Mouse (Mus musculus): ENCODE results near the gene Slc6a21. TPM values are rescaled to one million over a fixed set of nuclear protein-coding genes. Genes with fewer than 3 reads are reported as not detected.

The Slc6a21 gene
- polyA plus RNA-seq, 1 experiment from 2014 or later: not detected

GRCm38 (mm10) chr7:45302626-45303025, 25.3 kb downstream of the Slc6a21 start:
- H3K36me3 ChIP-seq: peaks cover 23% of the 10 kb centered on the region
- H3K9ac ChIP-seq: no peak overlapping the region
- H3K9me3 ChIP-seq: no peaks in the 10 kb centered on the region
- H3K27me3 ChIP-seq: no peaks in the 10 kb centered on the region
- no peak overlapping the region for H3K4me3 ChIP-seq
- no peak overlapping the region for H3K4me2 ChIP-seq
- no peak for ATAC-seq (ENCODE audit: insufficient number of reproducible peaks, insufficient read depth, low FRiP score, low TSS enrichment, low read depth)
- H3K27ac ChIP-seq: no peak overlapping the region
- 58% methylated on average over 8 of the region's 8 CpGs for WGBS
- peaks cover 23% of the 10 kb centered on the region for H3K4me1 ChIP-seq

- WGBS: 21% methylated on average over 11 of the region's 13 CpGs
- Histone ChIP-seq H3K36me3 (peaks cover 35% of the 10 kb centered on the region), H3K4me2 (peak overlapping the region; percentile 27; the same call in 1 of the 2 replicates), H3K4me1 (peaks cover 23% of the 10 kb centered on the region), H3K27ac (no peak overlapping the region), H3K9ac (no peak overlapping the region; the same call in 1 of the 2 replicates), H3K4me3 (no peak overlapping the region), H3K9me3 (no peaks in the 10 kb centered on the region), H3K27me3 (no peaks in the 10 kb centered on the region)
- ATAC-seq (ENCODE audit: insufficient number of reproducible peaks, insufficient read depth, low FRiP score, low TSS enrichment, low read depth): peak; percentile 23; the same call in 1 of the 2 replicates
Observed at GRCm38 (mm10) chr7:45304869-45305268, 27.6 kb downstream of the Slc6a21 start.

GRCm38 (mm10) chr7:45305275-45305674, 28.0 kb downstream of the Slc6a21 start:
- no peak overlapping the region for H3K27ac ChIP-seq
- peak; percentile 35; the same call in 1 of the 2 replicates for ATAC-seq (ENCODE audit: insufficient number of reproducible peaks, insufficient read depth, low FRiP score, low TSS enrichment, low read depth)
- H3K4me2 ChIP-seq: peak overlapping the region; percentile 27; the same call in 1 of the 2 replicates
- H3K36me3 ChIP-seq: peaks cover 39% of the 10 kb centered on the region
- no peak overlapping the region for H3K4me3 ChIP-seq
- peaks cover 21% of the 10 kb centered on the region for H3K4me1 ChIP-seq
- 6% methylated on average over 17 of the region's 17 CpGs for WGBS
- no peak overlapping the region for H3K9ac ChIP-seq
- no peaks in the 10 kb centered on the region for H3K9me3 ChIP-seq
- no peaks in the 10 kb centered on the region for H3K27me3 ChIP-seq

GRCm38 (mm10) chr7:45308551-45309240, 31.4 kb downstream of the Slc6a21 start:
- no peak overlapping the region for H3K27ac ChIP-seq
- WGBS: 73% methylated on average over 15 of the region's 15 CpGs

GRCm38 (mm10) chr7:45309455-45309854, 32.1 kb downstream of the Slc6a21 start:
- Histone ChIP-seq H3K27ac (no peak overlapping the region), H3K36me3 (peaks cover 28% of the 10 kb centered on the region)
- no peak for ATAC-seq (ENCODE audit: insufficient number of reproducible peaks, insufficient read depth, low FRiP score, low TSS enrichment, low read depth)

More at GRCm38 (mm10) chr7:45308551-45309240, 31.4 kb downstream of the Slc6a21 start:
- Histone ChIP-seq H3K27me3 (no peaks in the 10 kb centered on the region), H3K9me3 (no peaks in the 10 kb centered on the region), H3K4me1 (peaks cover 17% of the 10 kb centered on the region), H3K4me3 (no peak overlapping the region), H3K9ac (no peak overlapping the region; the same call in 1 of the 2 replicates), H3K36me3 (peaks cover 34% of the 10 kb centered on the region), H3K4me2 (no peak overlapping the region)
- no peak for ATAC-seq (ENCODE audit: insufficient number of reproducible peaks, insufficient read depth, low FRiP score, low TSS enrichment, low read depth)

GRCm38 (mm10) chr7:45312023-45312422, 34.7 kb downstream of the Slc6a21 start:
- Histone ChIP-seq H3K36me3 (peaks cover 42% of the 10 kb centered on the region), H3K9me3 (no peaks in the 10 kb centered on the region), H3K27ac (no peak overlapping the region), H3K9ac (no peak overlapping the region), H3K4me3 (no peak overlapping the region), H3K4me1 (peaks cover 14% of the 10 kb centered on the region), H3K4me2 (no peak overlapping the region), H3K27me3 (no peaks in the 10 kb centered on the region)
- no peak for ATAC-seq (ENCODE audit: insufficient number of reproducible peaks, insufficient read depth, low FRiP score, low TSS enrichment, low read depth)
- WGBS: 55% methylated on average over 8 of the region's 8 CpGs

More at GRCm38 (mm10) chr7:45309455-45309854, 32.1 kb downstream of the Slc6a21 start:
- no peak overlapping the region for H3K4me3 ChIP-seq
- 12% methylated on average over 9 of the region's 9 CpGs for WGBS
- H3K9ac ChIP-seq: no peak overlapping the region; the same call in 1 of the 2 replicates
- no peak overlapping the region for H3K4me2 ChIP-seq
- H3K9me3 ChIP-seq: no peaks in the 10 kb centered on the region
- H3K4me1 ChIP-seq: peaks cover 20% of the 10 kb centered on the region
- no peaks in the 10 kb centered on the region for H3K27me3 ChIP-seq

- H3K27me3 ChIP-seq: no peaks in the 10 kb centered on the region
- H3K4me2 ChIP-seq: peak overlapping the region; percentile 14; the same call in 1 of the 2 replicates
- no peaks in the 10 kb centered on the region for H3K9me3 ChIP-seq
- peaks cover 42% of the 10 kb centered on the region for H3K36me3 ChIP-seq
- peak overlapping the region; percentile 36; the same call in 1 of the 2 replicates for H3K27ac ChIP-seq
- no peak overlapping the region for H3K4me3 ChIP-seq
- 14% methylated on average over 10 of the region's 10 CpGs for WGBS
- H3K4me1 ChIP-seq: peaks cover 14% of the 10 kb centered on the region
- no peak for ATAC-seq (ENCODE audit: insufficient number of reproducible peaks, insufficient read depth, low FRiP score, low TSS enrichment, low read depth)
- peak overlapping the region; percentile 37; the same call in 1 of the 2 replicates for H3K9ac ChIP-seq
Observed at GRCm38 (mm10) chr7:45312686-45313453, 35.6 kb downstream of the Slc6a21 start.

GRCm38 (mm10) chr7:45313495-45313894, 36.2 kb downstream of the Slc6a21 start:
- H3K4me2 ChIP-seq: peak overlapping the region; percentile 14; the same call in 1 of the 2 replicates
- H3K9me3 ChIP-seq: no peaks in the 10 kb centered on the region
- H3K4me1 ChIP-seq: peaks cover 14% of the 10 kb centered on the region
- no peak for ATAC-seq (ENCODE audit: insufficient number of reproducible peaks, insufficient read depth, low FRiP score, low TSS enrichment, low read depth)
- WGBS: 26% methylated on average over 9 of the region's 9 CpGs
- no peaks in the 10 kb centered on the region for H3K27me3 ChIP-seq
- peak overlapping the region; percentile 36; the same call in 1 of the 2 replicates for H3K27ac ChIP-seq
- H3K36me3 ChIP-seq: peaks cover 42% of the 10 kb centered on the region
- no peak overlapping the region for H3K4me3 ChIP-seq
- peak overlapping the region; percentile 37; the same call in 1 of the 2 replicates for H3K9ac ChIP-seq

GRCm38 (mm10) chr7:45315182-45315701, 37.9 kb downstream of the Slc6a21 start:
- ATAC-seq (ENCODE audit: insufficient number of reproducible peaks, insufficient read depth, low FRiP score, low TSS enrichment, low read depth): no peak
- Histone ChIP-seq H3K36me3 (peaks cover 47% of the 10 kb centered on the region), H3K4me1 (peaks cover 14% of the 10 kb centered on the region), H3K9me3 (no peaks in the 10 kb centered on the region), H3K4me2 (no peak overlapping the region), H3K27ac (no peak overlapping the region), H3K4me3 (no peak overlapping the region), H3K27me3 (no peaks in the 10 kb centered on the region), H3K9ac (no peak overlapping the region)
- 89% methylated on average over 10 of the region's 10 CpGs for WGBS

- H3K4me2 ChIP-seq: no peak overlapping the region
- H3K36me3 ChIP-seq: peaks cover 45% of the 10 kb centered on the region
- 92% methylated on average over 14 of the region's 14 CpGs for WGBS
- H3K9ac ChIP-seq: no peak overlapping the region
- H3K27me3 ChIP-seq: no peaks in the 10 kb centered on the region
- no peak for ATAC-seq (ENCODE audit: insufficient number of reproducible peaks, insufficient read depth, low FRiP score, low TSS enrichment, low read depth)
- H3K4me3 ChIP-seq: no peak overlapping the region
- no peak overlapping the region for H3K27ac ChIP-seq
- peaks cover 14% of the 10 kb centered on the region for H3K4me1 ChIP-seq
- no peaks in the 10 kb centered on the region for H3K9me3 ChIP-seq
Observed at GRCm38 (mm10) chr7:45316536-45316935, 39.2 kb downstream of the Slc6a21 start.

- Histone ChIP-seq H3K4me3 (no peak overlapping the region), H3K27me3 (no peaks in the 10 kb centered on the region), H3K36me3 (peaks cover 79% of the 10 kb centered on the region), H3K9me3 (0 out of 2 replicates have a peak, but pooled peaks cover 3% of the 10 kb centered on the region), H3K9ac (no peak overlapping the region), H3K4me1 (no peaks in the 10 kb centered on the region), H3K27ac (no peak overlapping the region), H3K4me2 (no peak overlapping the region)
- 89% methylated on average over 4 of the region's 4 CpGs for WGBS
- no peak for ATAC-seq (ENCODE audit: insufficient number of reproducible peaks, insufficient read depth, low FRiP score, low TSS enrichment, low read depth)
Observed at GRCm38 (mm10) chr7:45322245-45322644, 44.9 kb downstream of the Slc6a21 start.

All from embryonic facial prominence, embryonic 13.5 days (tissue).